Mouse (Mus musculus) lung, embryonic 16.5 days (tissue): ENCODE data around the gene Dpyd. TPM values are rescaled to one million over a fixed set of nuclear protein-coding genes. Genes with fewer than 3 reads are reported as not detected.

Experiments
- ATAC-seq: fragments of 200-750 bp; cut with Nextera tagmentation; 2 replicates; pipeline ENCODE4 v1.8.0; 2017; ENCODE audit warnings: low read depth, mild to moderate bottlenecking, moderate library complexity
- H3K27ac ChIP-seq: fragments of 300-500 bp; sonication (generic); 2 replicates; pipeline ENCODE4 v1.5.1; 2014; ENCODE audit warnings: mild to moderate bottlenecking, control low read depth, low read length
- H3K27me3 ChIP-seq: fragments of 300-500 bp; sonication (generic); 2 replicates; pipeline ENCODE4 v1.6.1; 2014; ENCODE audit warnings: low read depth, low read length, mixed read lengths; ENCODE audit not compliant: control insufficient read depth, insufficient read depth
- H3K36me3 ChIP-seq: fragments of 300-500 bp; sonication (generic); 2 replicates; pipeline ENCODE4 v1.6.1; 2014; ENCODE audit warnings: low read length; ENCODE audit not compliant: control insufficient read depth, insufficient read depth
- H3K4me1 ChIP-seq: fragments of 300-500 bp; sonication (generic); replicated peaks from 2 replicates; pipeline ENCODE4 v1.6.1; 2014; ENCODE audit warnings: low read length, mixed read lengths; ENCODE audit not compliant: control insufficient read depth, insufficient read depth
- H3K4me2 ChIP-seq: fragments of 300-500 bp; sonication (generic); 2 replicates; pipeline ENCODE4 v1.6.1; 2014; ENCODE audit warnings: low read depth, low read length, control low read depth
- H3K4me3 ChIP-seq: fragments of 300-500 bp; sonication (generic); 2 replicates; pipeline ENCODE4 v1.5.1; 2014; ENCODE audit warnings: mild to moderate bottlenecking, low read length, control low read depth
- H3K9ac ChIP-seq: fragments of 300-500 bp; sonication (generic); 2 replicates; pipeline ENCODE4 v1.6.1; 2014; ENCODE audit warnings: low read length, control low read depth
- H3K9me3 ChIP-seq: fragments of 300-500 bp; sonication (generic); 2 replicates; pipeline ENCODE4 v1.6.1; 2016; ENCODE audit warnings: low read length; ENCODE audit not compliant: control insufficient read depth
- WGBS: fragments of 180-500 bp; shearing (Covaris S2); extraction: QIAGEN DNeasy Blood & Tissue Kit; methylation state at CpG from one replicate; pipeline ENCODE4 v1.1.7; 2014; 5-methylcytosine and 5-hydroxymethylcytosine counted together
- polyA plus RNA-seq: library from polyadenylated mRNA; unstranded; fragments of >200 nt; fragmentation: Nextera tagmentation; extraction: Ambion mirVana; gene quantifications from 2 replicates; pipeline ENCODE4 v1.2.1, GENCODE M21; 2015

Dpyd gene
- polyA plus RNA-seq, 1 experiment from 2014 or later = 10.7 TPM

GRCm38 (mm10) chr3:119419087-119419709, 857.3 kb downstream of the Dpyd start:
- H3K9me3 ChIP-seq = no peaks in the 10 kb centered on the region
- no peak overlapping the region for H3K4me3 ChIP-seq
- H3K4me2 ChIP-seq = no peak overlapping the region
- no peaks in the 10 kb centered on the region for H3K36me3 ChIP-seq
- no peak overlapping the region for H3K9ac ChIP-seq
- no peaks in the 10 kb centered on the region for H3K27me3 ChIP-seq
- 53% methylated on average over 9 of the region's 9 CpGs for WGBS
- H3K27ac ChIP-seq = no peak overlapping the region
- no peaks in the 10 kb centered on the region for H3K4me1 ChIP-seq
- no peak for ATAC-seq

DNA sequence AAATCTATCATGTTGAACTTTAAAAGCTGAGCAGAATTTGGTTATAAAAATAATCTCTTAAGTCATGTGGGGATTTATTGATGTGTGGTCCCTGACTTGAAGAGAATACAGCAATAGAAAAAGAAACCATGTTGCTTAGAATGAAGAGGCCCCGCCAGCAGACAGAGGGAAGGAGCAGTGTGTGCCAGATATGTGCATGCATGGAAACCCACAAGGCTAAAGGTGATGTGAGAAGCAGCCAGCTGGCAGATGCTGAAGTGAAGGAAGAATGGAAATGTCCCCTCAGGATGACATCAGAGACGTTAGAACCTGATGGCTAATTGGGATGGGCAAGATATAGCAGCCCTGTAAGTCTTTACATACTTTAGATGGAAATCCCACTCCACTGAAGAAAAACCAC, 857.8 kb downstream of the Dpyd start:
- no peaks in the 10 kb centered on the region for H3K36me3 ChIP-seq
- no peaks in the 10 kb centered on the region for H3K9me3 ChIP-seq
- H3K9ac ChIP-seq = no peak overlapping the region
- H3K4me2 ChIP-seq = no peak overlapping the region
- H3K27ac ChIP-seq = no peak overlapping the region
- WGBS = 67% methylated on average over 2 of the region's 2 CpGs
- H3K27me3 ChIP-seq = no peaks in the 10 kb centered on the region
- no peaks in the 10 kb centered on the region for H3K4me1 ChIP-seq
- no peak overlapping the region for H3K4me3 ChIP-seq
- ATAC-seq = no peak

DNA sequence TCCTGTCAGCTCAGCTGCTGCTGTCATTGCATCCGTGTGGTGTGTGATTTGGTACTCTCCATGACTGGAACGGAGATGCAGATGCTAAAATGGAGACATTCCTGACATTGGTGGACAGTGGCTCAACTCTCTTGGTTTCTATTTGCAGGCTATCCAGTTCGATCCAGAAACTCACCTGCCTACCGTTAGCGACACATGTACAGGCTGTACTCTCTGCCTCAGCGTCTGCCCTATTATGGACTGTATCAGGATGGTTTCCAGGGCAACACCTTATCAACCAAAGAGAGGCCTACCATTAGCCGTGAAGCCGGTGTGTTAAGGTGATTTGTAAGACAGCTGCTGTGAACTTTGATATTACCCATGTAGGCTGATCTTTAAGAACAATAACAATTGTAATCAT, 869.4 kb downstream of the Dpyd start:
- H3K9ac ChIP-seq = no peak overlapping the region
- ATAC-seq = no peak
- no peaks in the 10 kb centered on the region for H3K4me1 ChIP-seq
- H3K4me2 ChIP-seq = no peak overlapping the region
- no peak overlapping the region for H3K4me3 ChIP-seq
- WGBS = 64% methylated on average over 8 of the region's 8 CpGs
- no peak overlapping the region for H3K27ac ChIP-seq
- H3K9me3 ChIP-seq = no peaks in the 10 kb centered on the region
- H3K36me3 ChIP-seq = no peaks in the 10 kb centered on the region
- H3K27me3 ChIP-seq = no peaks in the 10 kb centered on the region

- WGBS = 81% methylated on average over 7 of the region's 7 CpGs
- Histone ChIP-seq H3K9me3 (no peaks in the 10 kb centered on the region), H3K27ac (no peak overlapping the region), H3K4me3 (no peak overlapping the region), H3K4me2 (no peak overlapping the region), H3K9ac (no peak overlapping the region), H3K27me3 (no peaks in the 10 kb centered on the region), H3K4me1 (no peaks in the 10 kb centered on the region), H3K36me3 (no peaks in the 10 kb centered on the region)
- no peak for ATAC-seq
Measured at GRCm38 (mm10) chr3:119431757-119432156, 869.8 kb downstream of the Dpyd start.

GRCm38 (mm10) chr3:119447559-119447958, 885.6 kb downstream of the Dpyd start:
- H3K4me1 ChIP-seq = no peaks in the 10 kb centered on the region
- no peaks in the 10 kb centered on the region for H3K27me3 ChIP-seq
- H3K9me3 ChIP-seq = no peaks in the 10 kb centered on the region
- WGBS = 88% methylated on average over 2 of the region's 2 CpGs
- no peak overlapping the region for H3K27ac ChIP-seq
- no peak overlapping the region for H3K9ac ChIP-seq
- no peak overlapping the region for H3K4me2 ChIP-seq
- H3K4me3 ChIP-seq = no peak overlapping the region
- no peak for ATAC-seq
- H3K36me3 ChIP-seq = no peaks in the 10 kb centered on the region

DNA sequence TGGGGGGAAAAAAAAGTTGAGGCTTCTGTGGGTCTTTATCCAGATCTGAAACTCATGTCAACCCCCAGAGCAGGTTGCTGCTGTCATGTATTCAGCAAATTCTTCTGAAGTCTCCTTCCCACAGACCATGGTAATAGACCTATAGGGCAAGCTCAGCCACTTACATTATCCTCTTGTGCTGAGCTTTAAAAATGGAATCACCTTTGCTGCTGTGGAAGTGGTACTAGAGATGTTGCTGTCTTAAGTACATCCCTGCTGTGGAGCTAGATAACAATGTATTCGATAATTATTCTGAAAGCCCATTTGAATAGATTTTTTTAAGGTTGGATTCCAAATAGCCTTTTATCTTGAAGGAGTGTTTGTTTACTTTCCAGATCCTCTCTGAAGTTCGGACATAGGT, 902.1 kb downstream of the Dpyd start:
- Histone ChIP-seq H3K9me3 (no peaks in the 10 kb centered on the region), H3K4me2 (no peak overlapping the region), H3K36me3 (no peaks in the 10 kb centered on the region), H3K4me1 (no peaks in the 10 kb centered on the region), H3K27ac (no peak overlapping the region), H3K27me3 (no peaks in the 10 kb centered on the region), H3K4me3 (no peak overlapping the region), H3K9ac (no peak overlapping the region)
- WGBS = 33% methylated on average over 2 of the region's 2 CpGs
- ATAC-seq = no peak

DNA sequence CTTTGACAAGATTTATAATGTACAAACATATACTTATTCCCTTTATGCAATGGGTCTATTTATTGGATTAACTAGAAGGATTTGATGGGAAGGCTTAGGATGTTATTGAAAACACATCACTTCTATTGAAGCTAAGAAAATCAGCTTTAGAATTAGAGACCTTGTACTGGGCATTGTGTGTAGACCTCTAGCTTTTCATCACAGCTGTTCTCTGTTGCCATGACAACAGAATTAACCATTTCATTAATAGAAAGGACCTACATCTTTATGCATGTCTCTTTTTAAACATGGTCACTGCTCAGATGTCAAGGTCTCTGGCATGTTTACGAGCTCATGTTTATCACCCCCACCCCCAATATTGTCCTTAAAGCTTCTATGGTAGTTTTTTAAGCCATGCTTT, 902.5 kb downstream of the Dpyd start:
- Histone ChIP-seq H3K4me3 (no peak overlapping the region), H3K9ac (no peak overlapping the region), H3K4me1 (no peaks in the 10 kb centered on the region), H3K36me3 (no peaks in the 10 kb centered on the region), H3K27me3 (no peaks in the 10 kb centered on the region), H3K27ac (no peak overlapping the region), H3K4me2 (no peak overlapping the region), H3K9me3 (no peaks in the 10 kb centered on the region)
- ATAC-seq = no peak
- 70% methylated on average over 1 of the region's 1 CpGs for WGBS

DNA sequence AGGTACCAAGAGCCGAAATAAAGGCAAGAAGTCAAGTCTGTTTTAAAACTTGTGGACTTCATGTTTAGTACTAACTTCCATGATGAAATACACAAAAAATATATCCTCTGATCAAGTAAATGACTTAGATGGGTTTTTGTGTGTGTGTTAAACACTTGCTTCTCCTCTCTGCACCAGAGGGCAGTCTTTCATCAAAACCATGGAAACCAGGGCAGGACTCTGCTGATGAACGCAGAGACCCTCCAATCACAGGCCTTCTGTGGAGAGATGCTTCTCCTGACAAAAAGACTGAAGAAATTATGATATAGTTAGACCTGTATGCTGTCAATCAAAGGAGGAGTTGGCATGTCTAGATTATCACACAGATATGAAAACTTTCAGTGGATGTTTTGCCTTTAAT, 905.8 kb downstream of the Dpyd start:
- Histone ChIP-seq H3K9me3 (no peaks in the 10 kb centered on the region), H3K27me3 (no peaks in the 10 kb centered on the region), H3K4me2 (no peak overlapping the region), H3K9ac (no peak overlapping the region), H3K27ac (no peak overlapping the region), H3K36me3 (no peaks in the 10 kb centered on the region), H3K4me1 (no peaks in the 10 kb centered on the region), H3K4me3 (no peak overlapping the region)
- WGBS = 73% methylated on average over 2 of the region's 2 CpGs
- ATAC-seq = no peak
